Mouse (Mus musculus) T-cell, adult 2 months (primary cell): ENCODE measurements around the gene Cdhr3.

ENCODE experiments used
- DNase-seq: peaks from one replicate; pipeline ENCODE4 v3.0.0; 2022; ENCODE audit warnings: low spot score

The Cdhr3 gene

GRCm38 (mm10) chr12:33005858-33006257 lies 86.8 kb downstream of the Cdhr3 start:
- DNase-seq, result no peak

GRCm38 (mm10) chr12:33003339-33003965 lies 89.2 kb downstream of the Cdhr3 start:
- DNase-seq, result no peak

- no peak for DNase-seq
Observed at GRCm38 (mm10) chr12:33000402-33000801, 92.3 kb downstream of the Cdhr3 start.

- peak; percentile 30 for DNase-seq
Observed at GRCm38 (mm10) chr12:32999778-33000177, 92.9 kb downstream of the Cdhr3 start.

GRCm38 (mm10) chr12:32998766-32999165 lies 93.9 kb downstream of the Cdhr3 start:
- DNase-seq, result no peak

- DNase-seq, result no peak
Observed at GRCm38 (mm10) chr12:32995081-32995834, 97.4 kb downstream of the Cdhr3 start.

GRCm38 (mm10) chr12:32994081-32994480 lies 98.6 kb downstream of the Cdhr3 start:
- no peak for DNase-seq

- DNase-seq, result peak; percentile 15
Observed at GRCm38 (mm10) chr12:32989731-32990130, 102.9 kb downstream of the Cdhr3 start.

- no peak for DNase-seq
Observed at GRCm38 (mm10) chr12:32986284-32986683, 106.4 kb downstream of the Cdhr3 start.
